7 mouse cellular contexts compared by ENCODE assay signal in genomic region chr8:56294373-56294877, GRCm38 (mm10). TPM values are rescaled to one million over a fixed set of nuclear protein-coding genes. Genes with fewer than 3 reads are reported as not detected.
A peak's percentile ranks its signal among the peaks of the same experiment; 100 is the strongest.
DNase-seq lines count a peak whose midpoint lies in the region; ATAC-seq and TF ChIP-seq lines count a peak whose summit lies in the region.

Gene Hpgd (plus strand): TSS chr8:56294585.

- H3K27me3 ChIP-seq in hindbrain, embryonic 16.5 days (replicated peaks; ENCODE audit: control insufficient read depth, insufficient read depth, low read length) = 0 out of 2 replicates have a peak, but pooled peaks cover 2% of the 10 kb centered on the region
- H3K27me3 ChIP-seq in limb, embryonic 12.5 days = peaks cover 22% of the 10 kb centered on the region
- H3K27me3 ChIP-seq in midbrain, embryonic 11.5 days (ENCODE audit: control insufficient read depth, insufficient read depth, low read length) = peaks cover 4% of the 10 kb centered on the region; the same call in 1 of the 2 replicates
- no peaks in the 10 kb centered on the region for H3K27me3 ChIP-seq in stomach, embryonic 14.5 days (ENCODE audit: control insufficient read depth, insufficient read depth, low read length)

- WGBS in hindbrain, embryonic 16.5 days = under 1% methylated on average over 31 of the region's 33 CpGs
- WGBS in limb, embryonic 12.5 days = under 1% methylated on average over 33 of the region's 33 CpGs
- under 1% methylated on average over 33 of the region's 33 CpGs for WGBS in midbrain, embryonic 11.5 days
- WGBS in stomach, embryonic 14.5 days = under 1% methylated on average over 33 of the region's 33 CpGs

- DNase-seq in WW6 (ENCODE audit: low read depth, low spot score) = peak; percentile 52
- DNase-seq in gastrocnemius, adult 2 months = peak; percentile 68
- DNase-seq in midbrain, embryonic 11.5 days (ENCODE audit: low spot score, missing footprints) = peak; percentile 96

- no peaks in the 10 kb centered on the region for H3K36me3 ChIP-seq in hindbrain, embryonic 16.5 days (ENCODE audit: control insufficient read depth, insufficient read depth, low read length)
- no peaks in the 10 kb centered on the region for H3K36me3 ChIP-seq in limb, embryonic 12.5 days
- no peaks in the 10 kb centered on the region for H3K36me3 ChIP-seq in midbrain, embryonic 11.5 days (ENCODE audit: control insufficient read depth, insufficient read depth, low read length)
- no peaks in the 10 kb centered on the region for H3K36me3 ChIP-seq in stomach, embryonic 14.5 days (ENCODE audit: control insufficient read depth, insufficient read depth, low read length)

- H3K27ac ChIP-seq in gastrocnemius, adult 2 months = peak within 1 kb of the TSS; percentile 46
- H3K27ac ChIP-seq in hindbrain, embryonic 16.5 days (ENCODE audit: low read depth, low read length) = no peak within 1 kb of the TSS; the same call in 1 of the 2 replicates
- H3K27ac ChIP-seq in limb, embryonic 12.5 days = no peak within 1 kb of the TSS
- H3K27ac ChIP-seq in midbrain, embryonic 11.5 days (ENCODE audit: low read depth, low read length) = no peak within 1 kb of the TSS
- H3K27ac ChIP-seq in stomach, embryonic 14.5 days (ENCODE audit: low read length) = peak within 1 kb of the TSS; percentile 52

- H3K4me3 ChIP-seq in gastrocnemius, adult 2 months = peak within 1 kb of the TSS; percentile 72
- H3K4me3 ChIP-seq in hindbrain, embryonic 16.5 days (ENCODE audit: low read length) = peak within 1 kb of the TSS; percentile 69
- H3K4me3 ChIP-seq in limb, embryonic 12.5 days (replicated peaks) = peak within 1 kb of the TSS; percentile 52
- H3K4me3 ChIP-seq in midbrain, embryonic 11.5 days (ENCODE audit: low read depth, low read length) = peak within 1 kb of the TSS; percentile 44
- H3K4me3 ChIP-seq in stomach, embryonic 14.5 days (ENCODE audit: low read depth, low read length) = peak within 1 kb of the TSS; percentile 63

- H3K9ac ChIP-seq in hindbrain, embryonic 16.5 days (ENCODE audit: low read depth, low read length) = peak within 1 kb of the TSS; percentile 76
- peak within 1 kb of the TSS; percentile 60 for H3K9ac ChIP-seq in limb, embryonic 12.5 days (replicated peaks)
- peak within 1 kb of the TSS; percentile 59 for H3K9ac ChIP-seq in midbrain, embryonic 11.5 days (ENCODE audit: low read length)
- peak within 1 kb of the TSS; percentile 50; the same call in 1 of the 2 replicates for H3K9ac ChIP-seq in stomach, embryonic 14.5 days (replicated peaks; ENCODE audit: low read depth, low read length)

- H3K9me3 ChIP-seq in hindbrain, embryonic 16.5 days (ENCODE audit: control insufficient read depth, low read length) = no peaks in the 10 kb centered on the region
- no peaks in the 10 kb centered on the region for H3K9me3 ChIP-seq in limb, embryonic 12.5 days
- H3K9me3 ChIP-seq in midbrain, embryonic 11.5 days (ENCODE audit: control insufficient read depth, low read length) = no peaks in the 10 kb centered on the region
- no peaks in the 10 kb centered on the region for H3K9me3 ChIP-seq in stomach, embryonic 14.5 days (ENCODE audit: control insufficient read depth, low read depth, low read length)

- no peak for TF ChIP-seq CTCF in gastrocnemius, adult 2 months (IDR thresholded peaks at IDR 0.05)

- intact Hi-C loops in gastrocnemius, adult 2 months (cut with DNase I) = no loop called here

- H3K4me2 ChIP-seq in hindbrain, embryonic 16.5 days (ENCODE audit: low read length) = peak within 1 kb of the TSS; percentile 98
- peak within 1 kb of the TSS; percentile 86 for H3K4me2 ChIP-seq in limb, embryonic 12.5 days
- peak within 1 kb of the TSS; percentile 83 for H3K4me2 ChIP-seq in midbrain, embryonic 11.5 days
- peak within 1 kb of the TSS; percentile 72 for H3K4me2 ChIP-seq in stomach, embryonic 14.5 days (replicated peaks; ENCODE audit: low read depth, low read length)

- H3K4me1 ChIP-seq in hindbrain, embryonic 16.5 days (ENCODE audit: control insufficient read depth, insufficient read depth, low read depth, low read length) = peaks cover 15% of the 10 kb centered on the region; the same call in 1 of the 2 replicates
- 0 out of 2 replicates have a peak, but pooled peaks cover 4% of the 10 kb centered on the region for H3K4me1 ChIP-seq in limb, embryonic 12.5 days (replicated peaks)
- H3K4me1 ChIP-seq in midbrain, embryonic 11.5 days (ENCODE audit: control insufficient read depth, insufficient read depth, low read length) = peaks cover 13% of the 10 kb centered on the region
- H3K4me1 ChIP-seq in stomach, embryonic 14.5 days (ENCODE audit: control insufficient read depth, insufficient read depth, low read length) = peaks cover 6% of the 10 kb centered on the region; the same call in 1 of the 2 replicates

- ATAC-seq in common myeloid progenitor, adult 5-6 weeks (replicated peaks; ENCODE audit: low read depth, poor library complexity, severe bottlenecking) = peak; percentile 62; the same call in 1 of the 2 replicates
- ATAC-seq in hindbrain, embryonic 16.5 days = peak; percentile 90
- peak; percentile 79 for ATAC-seq in limb, embryonic 12.5 days (ENCODE audit: insufficient number of reproducible peaks, insufficient read depth, low FRiP score, low TSS enrichment, low read depth)
- peak; percentile 87 for ATAC-seq in midbrain, embryonic 11.5 days (ENCODE audit: low FRiP score)
- ATAC-seq in stomach, embryonic 14.5 days (ENCODE audit: insufficient number of reproducible peaks, insufficient read depth, low FRiP score, low read depth) = peak; percentile 91

RNA-seq across cellular contexts. Expression of gene Hpgd, which starts in this region (rescaled TPM):
- total RNA-seq in common myeloid progenitor, adult 5-6 weeks (2017) = 0.78 and 1.4 TPM in 2 replicates
- 1 to 10 TPM; 1.3 to 1.9 TPM for total RNA-seq in gastrocnemius, adult 2 months (2021)
- polyA plus RNA-seq in hindbrain, embryonic 16.5 days (2015; fragmentation: Nextera tagmentation; extraction: Ambion mirVana) = 7.6 and 8.9 TPM in 2 replicates
- polyA plus RNA-seq in limb, embryonic 12.5 days (2016; fragmentation: Nextera tagmentation; extraction: Ambion mirVana) = 14.4 and 15.5 TPM in 2 replicates
- polyA plus RNA-seq in midbrain, embryonic 11.5 days (2014; fragmentation: Nextera tagmentation; extraction: Ambion mirVana) = 12.7 and 13.9 TPM in 2 replicates
- 57.4 and 62.8 TPM in 2 replicates for polyA plus RNA-seq in stomach, embryonic 14.5 days (2014; fragmentation: Nextera tagmentation; extraction: Ambion mirVana)

Comparison
In these comparisons a context has a peak if more than half of its experiments do, and no peak if none do; other contexts are left out.
1. H3K27ac ChIP-seq: peak in gastrocnemius, adult 2 months (single experiment) and stomach, embryonic 14.5 days (single experiment); none in hindbrain, embryonic 16.5 days (single experiment), limb, embryonic 12.5 days (single experiment) and midbrain, embryonic 11.5 days (single experiment).
2. Peak in every context shown above with its lines, with median percentiles within 50 percentile points of each other: DNase-seq, ATAC-seq, H3K4me3 ChIP-seq, H3K4me2 ChIP-seq and H3K9ac ChIP-seq.